Mouse (Mus musculus): ENCODE results near the gene Pigq. TPM values are rescaled to one million over a fixed set of nuclear protein-coding genes. Genes with fewer than 3 reads are reported as not detected.

Pigq gene
- 59.9 and 60.8 TPM in 2 replicates for polyA plus RNA-seq (2014; fragmentation: Nextera tagmentation; extraction: Ambion mirVana)

DNA sequence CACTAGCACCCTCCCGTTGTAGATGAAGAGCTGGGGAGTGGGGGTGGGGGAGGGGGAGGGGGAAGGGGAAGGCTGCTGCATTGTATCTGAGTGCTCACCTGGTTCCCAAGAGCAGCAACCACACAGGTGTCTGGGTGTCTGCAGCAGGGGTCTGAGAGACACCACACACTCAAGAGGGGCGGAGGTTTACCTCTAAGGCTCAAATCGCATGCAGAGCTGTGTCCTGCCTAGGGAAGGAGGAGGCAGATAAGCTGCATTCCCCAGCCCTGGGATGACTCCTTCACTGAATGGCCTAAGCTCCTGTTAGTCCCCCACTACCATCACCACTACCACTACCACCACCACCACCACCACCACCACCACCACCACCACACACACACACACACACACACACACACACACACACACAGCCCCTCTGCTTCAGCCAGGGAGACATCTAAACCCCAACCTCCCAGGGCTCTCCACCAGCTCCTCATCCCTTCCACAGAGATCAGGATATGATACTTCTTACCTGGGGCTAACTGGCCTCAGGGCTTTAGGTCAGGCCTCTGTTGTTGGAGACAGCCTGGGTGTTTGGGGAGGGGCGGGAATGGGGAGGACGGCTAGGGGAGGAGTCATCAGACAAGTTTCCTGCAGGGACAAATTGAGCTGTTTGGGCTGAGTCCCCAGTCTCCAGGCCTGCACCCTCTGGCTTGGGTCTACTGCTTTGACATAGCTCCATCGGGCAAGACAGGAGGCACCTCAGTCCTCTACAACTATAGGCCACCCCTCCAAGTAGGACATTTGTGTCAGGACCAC lies at the start of gene Pigq, which contains the start of gene Nhlrc4:
Gene Pigq, minus strand, starts transcription at position 571 of the 798 bp plus-strand sequence.
Gene Nhlrc4, minus strand, starts transcription at position 596 of the 798 bp plus-strand sequence.
- no peak for DNase-seq (ENCODE audit: low spot score)
- WGBS: 47% methylated on average over 6 of the region's 6 CpGs
- H3K27me3 ChIP-seq (replicated peaks; ENCODE audit: control insufficient read depth, insufficient read depth, low read length): no peaks in the 10 kb centered on the region
- H3K4me1 ChIP-seq (replicated peaks; ENCODE audit: control insufficient read depth, insufficient read depth, low read length): peaks cover 9% of the 10 kb centered on the region
- no peak within 1 kb of the TSS for H3K4me3 ChIP-seq (ENCODE audit: low read depth, low read length)
- H3K27ac ChIP-seq (ENCODE audit: low read depth): no peak within 1 kb of the TSS
- H3K9me3 ChIP-seq (ENCODE audit: control insufficient read depth, low read length): no peaks in the 10 kb centered on the region
- no peak within 1 kb of the TSS for H3K9ac ChIP-seq (ENCODE audit: low read length)
- H3K4me2 ChIP-seq (ENCODE audit: low read length): no peak within 1 kb of the TSS
- no peaks in the 10 kb centered on the region for H3K36me3 ChIP-seq (ENCODE audit: control insufficient read depth, insufficient read depth, low read length)
- no peak for ATAC-seq (replicated peaks; ENCODE audit: low FRiP score, low TSS enrichment, low read depth)

DNA sequence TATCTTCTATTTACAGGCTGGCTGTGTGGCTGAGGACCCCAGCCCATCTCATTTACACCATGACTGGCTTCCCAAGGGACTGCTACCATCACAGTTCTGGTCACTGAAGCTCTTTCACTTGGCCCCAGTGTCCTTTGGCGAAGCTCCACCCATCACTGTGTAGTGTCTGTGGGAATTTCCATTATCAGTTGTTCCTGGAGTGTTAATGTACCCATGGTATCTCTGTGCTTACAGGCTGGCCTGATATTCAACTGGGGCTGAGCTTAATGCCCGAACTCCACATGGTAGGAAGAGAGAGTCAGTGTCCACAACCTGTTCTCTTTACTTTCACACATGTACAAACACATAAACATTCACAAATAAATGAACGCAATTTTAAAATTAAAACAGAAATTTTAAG lies 48.8 kb upstream of the Pigq start:
- Histone ChIP-seq H3K4me1 (replicated peaks; ENCODE audit: control insufficient read depth, insufficient read depth, low read length) (no peaks in the 10 kb centered on the region), H3K27ac (ENCODE audit: low read depth) (no peak overlapping the region), H3K27me3 (replicated peaks; ENCODE audit: control insufficient read depth, insufficient read depth, low read length) (no peaks in the 10 kb centered on the region), H3K36me3 (ENCODE audit: control insufficient read depth, insufficient read depth, low read length) (peaks cover 49% of the 10 kb centered on the region), H3K4me3 (ENCODE audit: low read depth, low read length) (no peak overlapping the region), H3K4me2 (ENCODE audit: low read length) (no peak overlapping the region), H3K9me3 (ENCODE audit: control insufficient read depth, low read length) (no peaks in the 10 kb centered on the region), H3K9ac (ENCODE audit: low read length) (no peak overlapping the region)
- DNase-seq (ENCODE audit: low spot score) (no peak), ATAC-seq (replicated peaks; ENCODE audit: low FRiP score, low TSS enrichment, low read depth) (no peak)
- 83% methylated on average over 3 of the region's 3 CpGs for whole genome bisulfite sequencing

DNA sequence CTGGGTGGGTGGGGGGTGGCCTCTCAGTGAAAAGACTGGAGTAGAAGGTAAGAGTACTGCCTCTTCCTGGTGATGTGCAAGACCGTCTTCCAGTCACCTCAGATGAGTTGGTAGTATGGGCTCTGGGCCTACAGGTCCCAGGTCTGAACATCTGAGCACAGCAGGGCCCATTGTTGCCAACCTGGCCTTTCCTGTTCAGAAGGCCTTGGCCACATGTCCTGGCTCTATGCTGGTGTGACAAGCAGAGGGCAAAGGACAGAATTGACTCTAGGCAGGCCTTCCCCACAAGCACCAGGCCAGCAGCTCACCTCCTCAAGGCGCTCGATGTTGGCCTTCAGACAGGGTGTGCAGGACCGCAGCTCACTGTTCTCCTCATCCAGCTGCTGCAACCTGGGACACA lies 47.5 kb upstream of the Pigq start:
- ATAC-seq (replicated peaks; ENCODE audit: low FRiP score, low TSS enrichment, low read depth): no peak
- no peak overlapping the region for H3K4me3 ChIP-seq (ENCODE audit: low read depth, low read length)
- H3K27ac ChIP-seq (ENCODE audit: low read depth): no peak overlapping the region
- no peak overlapping the region for H3K4me2 ChIP-seq (ENCODE audit: low read length)
- no peak overlapping the region for H3K9ac ChIP-seq (ENCODE audit: low read length)
- no peaks in the 10 kb centered on the region for H3K27me3 ChIP-seq (replicated peaks; ENCODE audit: control insufficient read depth, insufficient read depth, low read length)
- no peak for DNase-seq (ENCODE audit: low spot score)
- WGBS: 98% methylated on average over 4 of the region's 4 CpGs
- peaks cover 51% of the 10 kb centered on the region for H3K36me3 ChIP-seq (ENCODE audit: control insufficient read depth, insufficient read depth, low read length)
- H3K4me1 ChIP-seq (replicated peaks; ENCODE audit: control insufficient read depth, insufficient read depth, low read length): no peaks in the 10 kb centered on the region
- H3K9me3 ChIP-seq (ENCODE audit: control insufficient read depth, low read length): no peaks in the 10 kb centered on the region

DNA sequence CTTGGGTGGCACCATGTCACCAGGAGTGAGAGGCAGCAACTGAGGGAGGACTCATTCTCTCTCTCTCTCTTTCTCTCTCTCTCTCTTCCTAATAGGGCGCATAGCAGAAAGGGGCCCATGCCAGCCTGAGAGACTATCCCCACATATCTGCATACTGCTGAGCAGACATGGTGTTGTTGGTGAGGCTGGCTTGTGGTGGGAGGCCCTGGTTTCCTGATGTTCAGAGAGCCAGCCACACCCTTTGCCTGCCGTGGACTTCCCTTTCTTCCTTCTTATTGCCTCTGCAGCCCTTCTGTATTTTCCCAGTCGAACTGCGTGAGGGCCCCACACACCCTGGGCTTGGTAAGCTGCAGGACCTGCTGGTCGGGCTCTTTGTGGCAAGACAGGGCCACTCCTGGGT lies 45.6 kb upstream of the Pigq start:
- H3K27ac ChIP-seq (ENCODE audit: low read depth): no peak overlapping the region
- no peaks in the 10 kb centered on the region for H3K4me1 ChIP-seq (replicated peaks; ENCODE audit: control insufficient read depth, insufficient read depth, low read length)
- no peak overlapping the region for H3K9ac ChIP-seq (ENCODE audit: low read length)
- H3K9me3 ChIP-seq (ENCODE audit: control insufficient read depth, low read length): no peaks in the 10 kb centered on the region
- no peak overlapping the region for H3K4me3 ChIP-seq (ENCODE audit: low read depth, low read length)
- H3K36me3 ChIP-seq (ENCODE audit: control insufficient read depth, insufficient read depth, low read length): peaks cover 51% of the 10 kb centered on the region
- H3K27me3 ChIP-seq (replicated peaks; ENCODE audit: control insufficient read depth, insufficient read depth, low read length): no peaks in the 10 kb centered on the region
- 91% methylated on average over 5 of the region's 5 CpGs for WGBS
- ATAC-seq (replicated peaks; ENCODE audit: low FRiP score, low TSS enrichment, low read depth) (no peak), DNase-seq (ENCODE audit: low spot score) (no peak)
- H3K4me2 ChIP-seq (ENCODE audit: low read length): no peak overlapping the region

DNA sequence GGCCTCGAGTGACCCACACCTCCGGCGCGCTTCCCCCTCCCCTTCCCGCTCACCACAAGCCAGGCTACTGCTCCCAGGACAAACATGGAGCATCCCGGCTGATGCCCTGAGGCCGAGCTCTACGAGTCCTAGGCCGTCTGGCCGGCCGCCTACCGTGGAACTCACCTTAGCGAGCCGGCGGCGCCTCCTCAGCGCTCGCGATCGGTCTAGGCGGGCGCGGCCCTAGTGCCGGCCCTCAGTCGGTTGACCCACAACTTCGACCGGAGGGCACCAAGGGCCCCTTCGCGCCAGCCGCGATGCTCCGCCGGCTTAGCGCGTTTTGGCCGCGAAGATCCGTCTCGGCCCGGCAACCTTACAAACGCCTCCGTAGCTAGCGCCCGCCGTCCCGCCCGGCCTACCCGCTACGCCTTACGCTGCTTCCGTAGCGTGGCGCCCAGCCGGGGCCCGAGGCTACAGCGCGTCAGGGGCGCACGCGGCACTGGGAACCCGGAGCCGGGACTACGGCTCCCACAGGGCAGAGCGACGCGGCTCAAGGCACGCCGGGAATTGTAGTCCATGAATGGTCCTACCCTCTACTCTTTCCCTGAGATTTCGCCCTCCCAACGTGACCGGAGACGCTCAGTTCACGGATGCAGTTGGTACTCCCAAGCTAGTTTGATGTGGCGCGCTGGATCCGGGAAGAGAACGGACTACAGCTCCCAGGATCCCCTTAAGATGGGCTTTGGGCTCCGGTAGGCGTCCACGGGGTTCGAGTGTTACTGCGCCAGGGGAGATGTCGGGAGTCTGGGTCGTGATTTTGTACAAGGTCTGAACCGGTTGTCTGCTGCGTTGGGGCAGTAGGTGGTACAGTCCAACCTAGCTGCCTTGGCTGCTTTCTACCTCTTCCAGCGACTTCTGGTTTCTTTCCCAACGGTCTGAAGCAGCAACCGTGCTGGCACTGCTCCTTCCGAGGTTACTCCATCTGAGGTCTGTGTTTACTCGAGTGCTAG lies 40.9 kb upstream of the Pigq start, which contains the start of gene Capn15:
Gene Capn15, minus strand, starts transcription at position 491 of the 989 bp plus-strand sequence.
- ATAC-seq (replicated peaks; ENCODE audit: low FRiP score, low TSS enrichment, low read depth) (peak; percentile 99), DNase-seq (ENCODE audit: low spot score) (peak; percentile 88)
- Histone ChIP-seq H3K4me1 (replicated peaks; ENCODE audit: control insufficient read depth, insufficient read depth, low read length) (peaks cover 13% of the 10 kb centered on the region), H3K9ac (ENCODE audit: low read length) (peak within 1 kb of the TSS; percentile 90), H3K4me3 (ENCODE audit: low read depth, low read length) (peak within 1 kb of the TSS; percentile 97), H3K27me3 (replicated peaks; ENCODE audit: control insufficient read depth, insufficient read depth, low read length) (no peaks in the 10 kb centered on the region), H3K9me3 (ENCODE audit: control insufficient read depth, low read length) (no peaks in the 10 kb centered on the region), H3K4me2 (ENCODE audit: low read length) (peak within 1 kb of the TSS; percentile 72), H3K36me3 (ENCODE audit: control insufficient read depth, insufficient read depth, low read length) (peaks cover 16% of the 10 kb centered on the region), H3K27ac (ENCODE audit: low read depth) (peak within 1 kb of the TSS; percentile 71)
- WGBS: under 1% methylated on average over 91 of the region's 91 CpGs

DNA sequence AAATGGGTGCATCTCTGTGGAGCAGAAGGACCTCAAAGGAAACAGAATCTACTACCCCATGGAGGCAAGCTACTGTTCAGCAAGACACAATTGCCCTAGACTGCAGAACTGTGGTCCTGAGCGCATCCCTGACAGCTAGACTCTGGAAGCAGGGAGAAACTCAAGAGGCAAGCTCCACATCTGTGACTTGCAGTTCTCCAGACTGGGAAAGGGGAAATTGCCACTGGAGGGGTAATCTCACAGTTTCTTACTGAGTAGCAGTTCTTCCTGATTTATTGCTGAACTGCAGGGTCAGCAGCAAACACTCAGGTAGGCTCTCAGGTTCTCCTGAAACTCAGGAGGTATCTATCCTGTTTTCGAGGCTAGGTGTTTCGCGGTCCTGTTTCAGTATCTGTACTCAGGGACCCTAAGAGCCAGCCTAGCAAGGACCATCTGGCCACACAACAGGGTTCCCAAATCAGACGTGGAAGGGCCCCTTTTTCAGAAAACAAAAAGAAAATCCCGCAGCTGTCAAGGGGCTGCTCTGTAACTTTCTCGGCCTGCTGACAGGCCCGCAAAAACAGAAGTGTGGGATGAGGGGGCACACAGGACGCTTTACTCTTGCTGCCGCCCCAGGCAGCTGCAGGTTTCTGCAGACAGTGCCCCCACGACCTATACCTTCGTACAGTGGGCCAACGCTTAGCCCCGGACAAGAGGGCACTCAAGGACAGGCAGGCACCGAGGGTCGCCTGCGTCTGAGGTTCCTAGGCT lies 40.0 kb upstream of the Pigq start:
- no peak for DNase-seq (ENCODE audit: low spot score)
- H3K4me1 ChIP-seq (replicated peaks; ENCODE audit: control insufficient read depth, insufficient read depth, low read length): peaks cover 13% of the 10 kb centered on the region
- no peaks in the 10 kb centered on the region for H3K27me3 ChIP-seq (replicated peaks; ENCODE audit: control insufficient read depth, insufficient read depth, low read length)
- no peak for ATAC-seq (replicated peaks; ENCODE audit: low FRiP score, low TSS enrichment, low read depth)
- WGBS: 10% methylated on average over 17 of the region's 17 CpGs
- H3K9me3 ChIP-seq (ENCODE audit: control insufficient read depth, low read length): no peaks in the 10 kb centered on the region
- H3K27ac ChIP-seq (ENCODE audit: low read depth): peak overlapping the region; percentile 71
- H3K9ac ChIP-seq (ENCODE audit: low read length): peak overlapping the region; percentile 90
- peak overlapping the region; percentile 97 for H3K4me3 ChIP-seq (ENCODE audit: low read depth, low read length)
- H3K4me2 ChIP-seq (ENCODE audit: low read length): peak overlapping the region; percentile 72
- peaks cover 7% of the 10 kb centered on the region; the same call in 1 of the 2 replicates for H3K36me3 ChIP-seq (ENCODE audit: control insufficient read depth, insufficient read depth, low read length)

DNA sequence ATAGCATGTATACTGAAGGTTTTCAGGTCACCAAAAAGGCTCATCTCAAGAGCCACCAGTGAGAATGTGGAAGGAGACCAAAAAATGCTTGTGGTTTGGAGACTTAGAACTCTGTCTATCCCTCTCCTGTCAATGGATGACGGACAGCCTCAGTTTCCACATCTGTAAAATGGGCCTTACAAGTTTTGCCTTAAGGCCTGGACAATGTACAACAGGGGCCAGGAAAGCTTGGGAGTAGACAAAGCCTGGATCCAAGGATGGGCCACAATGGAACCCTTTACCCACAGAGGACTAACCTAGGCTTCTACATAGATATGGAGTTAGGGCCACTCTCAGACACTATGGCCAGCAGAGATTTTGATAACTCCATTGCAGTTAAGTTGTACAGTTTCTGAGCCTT lies 39.3 kb upstream of the Pigq start:
- H3K4me1 ChIP-seq (replicated peaks; ENCODE audit: control insufficient read depth, insufficient read depth, low read length): peaks cover 13% of the 10 kb centered on the region
- no peaks in the 10 kb centered on the region for H3K27me3 ChIP-seq (replicated peaks; ENCODE audit: control insufficient read depth, insufficient read depth, low read length)
- no peaks in the 10 kb centered on the region for H3K9me3 ChIP-seq (ENCODE audit: control insufficient read depth, low read length)
- no peak for ATAC-seq (replicated peaks; ENCODE audit: low FRiP score, low TSS enrichment, low read depth)
- H3K36me3 ChIP-seq (ENCODE audit: control insufficient read depth, insufficient read depth, low read length): 0 out of 2 replicates have a peak, but pooled peaks cover 5% of the 10 kb centered on the region
- H3K4me2 ChIP-seq (ENCODE audit: low read length): peak overlapping the region; percentile 72
- DNase-seq (ENCODE audit: low spot score): no peak
- no peak overlapping the region for H3K27ac ChIP-seq (ENCODE audit: low read depth)
- WGBS: 97% methylated on average over 1 of the region's 1 CpGs
- H3K4me3 ChIP-seq (ENCODE audit: low read depth, low read length): peak overlapping the region; percentile 97; the same call in 1 of the 2 replicates
- H3K9ac ChIP-seq (ENCODE audit: low read length): no peak overlapping the region

DNA sequence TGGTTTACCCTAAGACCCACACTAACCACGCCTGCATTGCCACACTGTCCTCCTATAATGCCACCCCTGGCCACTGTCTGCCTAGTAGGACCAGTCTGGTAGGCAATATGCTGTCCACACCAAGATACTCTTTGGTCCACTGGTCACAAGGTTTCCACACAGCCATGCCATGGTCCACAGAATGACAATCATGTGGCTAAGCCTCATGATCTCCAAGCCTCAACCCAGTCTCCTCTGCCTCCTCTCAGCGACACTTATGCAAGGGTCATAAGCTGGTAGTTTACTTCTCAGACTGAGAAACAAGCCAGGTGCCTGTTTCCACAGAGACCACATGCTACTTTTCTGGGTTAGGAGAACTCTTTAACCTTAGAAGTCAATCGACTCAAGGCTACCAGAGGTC lies 38.2 kb upstream of the Pigq start:
- H3K4me2 ChIP-seq (ENCODE audit: low read length): no peak overlapping the region
- no peaks in the 10 kb centered on the region for H3K36me3 ChIP-seq (ENCODE audit: control insufficient read depth, insufficient read depth, low read length)
- H3K9ac ChIP-seq (ENCODE audit: low read length): no peak overlapping the region
- 86% methylated on average over 3 of the region's 3 CpGs for WGBS
- H3K27me3 ChIP-seq (replicated peaks; ENCODE audit: control insufficient read depth, insufficient read depth, low read length): no peaks in the 10 kb centered on the region
- no peak overlapping the region for H3K4me3 ChIP-seq (ENCODE audit: low read depth, low read length)
- peaks cover 13% of the 10 kb centered on the region for H3K4me1 ChIP-seq (replicated peaks; ENCODE audit: control insufficient read depth, insufficient read depth, low read length)
- H3K9me3 ChIP-seq (ENCODE audit: control insufficient read depth, low read length): no peaks in the 10 kb centered on the region
- no peak for DNase-seq (ENCODE audit: low spot score)
- no peak for ATAC-seq (replicated peaks; ENCODE audit: low FRiP score, low TSS enrichment, low read depth)
- no peak overlapping the region for H3K27ac ChIP-seq (ENCODE audit: low read depth)
